Comparison of ENCODE assay signal across 15 mouse cellular contexts in the genomic region with DNA sequence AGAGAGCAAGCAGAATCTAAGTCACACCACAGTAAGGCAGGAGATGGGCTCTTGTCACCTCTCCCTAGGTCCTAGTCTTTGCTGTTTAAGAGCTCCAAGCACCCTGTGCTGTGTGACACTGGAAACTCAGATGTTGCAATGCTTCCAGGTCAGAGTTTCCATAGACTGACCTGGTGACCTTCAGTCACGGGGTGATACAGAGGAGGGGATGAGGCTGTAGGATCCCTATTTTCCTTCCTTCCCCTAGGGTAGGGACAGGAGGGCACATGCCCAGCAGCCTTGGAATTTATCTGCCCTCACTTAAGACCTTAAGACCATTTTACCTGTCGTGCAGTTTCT. TPM values are rescaled to one million over a fixed set of nuclear protein-coding genes. Genes with fewer than 3 reads are reported as not detected.
DNase-seq lines count a peak whose midpoint lies in the region; ATAC-seq and TF ChIP-seq lines count a peak whose summit lies in the region.
"Had no signal": no experiment of that assay in that cellular context is flagged by ENCODE, and none has a peak within 500 bp of the region (broad histone marks: within the 10 kb centered on the region; RNA-seq: fewer than 3 reads in every experiment).

No protein-coding gene starts in this region.

- 59% methylated on average over 2 of the region's 2 CpGs for WGBS in limb, embryonic 11.5 days

- TF ChIP-seq POLR2A in CH12.LX (IDR thresholded peaks at IDR 0.05; ENCODE audit: low read depth, low read length), result no peak

- no peak for ATAC-seq in limb, embryonic 11.5 days (ENCODE audit: insufficient number of reproducible peaks, low FRiP score, low TSS enrichment, low read depth)
- peak; percentile 13; the same call in 1 of the 2 replicates for ATAC-seq in megakaryocyte, adult 5-6 weeks (ENCODE audit: poor library complexity, severe bottlenecking)
- ATAC-seq: inflammation-experienced regulatory T-cells, adult 6 months had no signal

- in situ Hi-C loops in CH12.LX (cut with MboI; ENCODE audit: low pct_ligation_motif_present, low pct_unique_long_range_greater_than_20kb, low sequenced_read_pairs), result no loop called here

- no peak for DNase-seq in layer of hippocampus, adult 2 months (ENCODE audit: low spot score in 2 of 2)
- no peak for DNase-seq in layer of hippocampus, postnatal 36 days
- no peak for DNase-seq in CH12.LX (ENCODE audit: extremely low read depth)
- no peak for DNase-seq in limb, embryonic 11.5 days (ENCODE audit: low spot score)
- DNase-seq in urinary bladder, postnatal 14 days (ENCODE audit: low spot score), result no peak
- DNase-seq in frontal cortex, postnatal 25 days (ENCODE audit: low spot score in 2 of 2), result no peak
- DNase-seq: cerebellum, adult 11-12 months had no signal

- H3K27ac ChIP-seq in layer of hippocampus, adult 2 months, result peak overlapping the region; percentile 77; the same call in 1 of the 2 replicates
- no peak overlapping the region for H3K27ac ChIP-seq in CH12.LX (ENCODE audit: insufficient read depth, low read depth)
- H3K27ac ChIP-seq in limb, embryonic 11.5 days (replicated peaks; ENCODE audit: low read depth, low read length), result peak overlapping the region; percentile 38
- H3K27ac ChIP-seq: embryonic facial prominence, embryonic 15.5 days had no signal

- H3K4me2 ChIP-seq in CH12.LX (ENCODE audit: insufficient read depth, low read depth, poor library complexity, severe bottlenecking), result no peak overlapping the region
- no peak overlapping the region for H3K4me2 ChIP-seq in limb, embryonic 11.5 days (ENCODE audit: low read depth, severe bottlenecking)
- H3K4me2 ChIP-seq: embryonic facial prominence, embryonic 15.5 days; midbrain, embryonic 11.5 days had no signal

- no peaks in the 10 kb centered on the region for H3K27me3 ChIP-seq in CH12.LX (replicated peaks)
- H3K27me3 ChIP-seq in limb, embryonic 11.5 days (ENCODE audit: control insufficient read depth, insufficient read depth, low read length), result no peaks in the 10 kb centered on the region
- H3K27me3 ChIP-seq: embryonic facial prominence, embryonic 15.5 days had no signal

- no peaks in the 10 kb centered on the region for H3K9me3 ChIP-seq in CH12.LX (replicated peaks; ENCODE audit: low read length)
- no peaks in the 10 kb centered on the region for H3K9me3 ChIP-seq in limb, embryonic 11.5 days (ENCODE audit: control insufficient read depth, low read length)
- H3K9me3 ChIP-seq: embryonic facial prominence, embryonic 15.5 days had no signal

- H3K79me2 ChIP-seq in CH12.LX (replicated peaks; ENCODE audit: control insufficient read depth, extremely low read depth, insufficient read depth, poor library complexity, severe bottlenecking), result no peaks in the 10 kb centered on the region

- no peaks in the 10 kb centered on the region for H3K36me3 ChIP-seq in CH12.LX (replicated peaks in 1 of 2; ENCODE audit: control insufficient read depth in 1 of 2, insufficient read depth in 1 of 2, low read length in 1 of 2)
- no peaks in the 10 kb centered on the region for H3K36me3 ChIP-seq in limb, embryonic 11.5 days (ENCODE audit: control insufficient read depth, insufficient read depth, low read length)
- H3K36me3 ChIP-seq: embryonic facial prominence, embryonic 15.5 days had no signal

- TF ChIP-seq CTCF in layer of hippocampus, adult 2 months (conservative IDR thresholded peaks at IDR 0.05), result no peak
- no peak for TF ChIP-seq CTCF in CH12.LX (conservative IDR thresholded peaks at IDR 0.05 in 1 of 2, IDR thresholded peaks at IDR 0.05 in 1 of 2; ENCODE audit: low read depth in 2 of 2, low read length in 2 of 2)

- no peak for TF ChIP-seq RAD21 in CH12.LX (IDR thresholded peaks at IDR 0.05; ENCODE audit: low read depth, low read length)

- no peak overlapping the region for H3K9ac ChIP-seq in CH12.LX (ENCODE audit: insufficient read depth, low read depth)
- no peak overlapping the region for H3K9ac ChIP-seq in limb, embryonic 11.5 days (ENCODE audit: low read length)
- H3K9ac ChIP-seq: embryonic facial prominence, embryonic 15.5 days had no signal

- dilution Hi-C loops in CH12.LX (cut with MboI; ENCODE audit: extremely low pct_ligation_motif_present, extremely low pct_unique_long_range_greater_than_20kb, low sequenced_read_pairs), result no loop called here

- TF ChIP-seq EP300 in CH12.LX (IDR thresholded peaks at IDR 0.05; ENCODE audit: low read length), result peak; percentile 43

- H3K4me3 ChIP-seq in layer of hippocampus, adult 2 months, result no peak overlapping the region
- no peak overlapping the region for H3K4me3 ChIP-seq in CH12.LX (replicated peaks in 1 of 3; ENCODE audit: low read depth in 2 of 3, low read length in 2 of 3, poor library complexity in 1 of 3)
- no peak overlapping the region for H3K4me3 ChIP-seq in limb, embryonic 11.5 days (ENCODE audit: low read depth, low read length)
- H3K4me3 ChIP-seq: embryonic facial prominence, embryonic 15.5 days had no signal

- H3K4me1 ChIP-seq in CH12.LX (ENCODE audit: control insufficient read depth in 1 of 2, insufficient read depth in 2 of 2), result peaks cover 29 to 70% of the 10 kb centered on the region in 2 experiments
- peaks cover 22% of the 10 kb centered on the region for H3K4me1 ChIP-seq in limb, embryonic 11.5 days (ENCODE audit: control insufficient read depth, insufficient read depth, low read length)

TF ChIP-seq in CH12.LX, 34 proteins besides CTCF, POLR2A, EP300 and RAD21:
- TF ChIP-seq ETS1 (conservative IDR thresholded peaks at IDR 0.05; ENCODE audit: low read depth, low read length) (no peak), E2F4 (IDR thresholded peaks at IDR 0.05; ENCODE audit: insufficient replicate concordance, low read depth, low read length) (no peak), NRF1 (IDR thresholded peaks at IDR 0.05; ENCODE audit: low read depth, low read length) (no peak), SMC3 (IDR thresholded peaks at IDR 0.05; ENCODE audit: low read depth, low read length) (no peak), MAX (IDR thresholded peaks at IDR 0.05; ENCODE audit: low read length) (no peak), SIN3A (IDR thresholded peaks at IDR 0.05; ENCODE audit: low read length) (no peak), JUND (conservative IDR thresholded peaks at IDR 0.05; ENCODE audit: low read depth, low read length) (no peak), CHD2 (IDR thresholded peaks at IDR 0.05; ENCODE audit: low read length) (no peak), ZKSCAN1 (IDR thresholded peaks at IDR 0.05; ENCODE audit: borderline replicate concordance, low read depth, low read length) (no peak), MAZ (IDR thresholded peaks at IDR 0.05; ENCODE audit: low read depth, low read length) (no peak), MXI1 (IDR thresholded peaks at IDR 0.05; ENCODE audit: low read depth, low read length) (no peak), HCFC1 (IDR thresholded peaks at IDR 0.05; ENCODE audit: low read depth, low read length) (no peak), GABPA (IDR thresholded peaks at IDR 0.05; ENCODE audit: insufficient replicate concordance, low read depth, low read length) (no peak), IRF4 (IDR thresholded peaks at IDR 0.05; ENCODE audit: low read depth, low read length) (no peak), USF1 (IDR thresholded peaks at IDR 0.05; ENCODE audit: low read depth, low read length) (no peak), ZC3H11A (IDR thresholded peaks at IDR 0.05; ENCODE audit: low read depth, low read length) (no peak), MAFK (IDR thresholded peaks at IDR 0.05; ENCODE audit: insufficient replicate concordance, low read length) (no peak), PAX5 (IDR thresholded peaks at IDR 0.05; ENCODE audit: low read length) (no peak), POLR2AphosphoS2 (IDR thresholded peaks at IDR 0.05; ENCODE audit: low read depth, low read length) (no peak), ELF1 (IDR thresholded peaks at IDR 0.05; ENCODE audit: low read depth, low read length) (no peak)

RNA-seq across cellular contexts. Expression of gene Eps8l3, which starts 27.4 kb away (rescaled TPM):
- total RNA-seq in layer of hippocampus, adult 2 months (2021), result not detected
- not detected for total RNA-seq in layer of hippocampus, postnatal 36 days (2021)
- not detected in 2 replicates for total RNA-seq in CH12.LX (2012; rRNA removed)
- not detected in 2 replicates for total RNA-seq in CH12.LX (2014; rRNA removed)
- not detected in 2 replicates for polyA plus RNA-seq in CH12.LX (2012; ENCODE audit: insufficient read length, low read depth)
- polyA plus RNA-seq in limb, embryonic 11.5 days (2014; fragmentation: Nextera tagmentation; extraction: Ambion mirVana), result not detected in 2 replicates
- not detected in 2 replicates for total RNA-seq in megakaryocyte, adult 5-6 weeks (2015)
- total RNA-seq in megakaryocyte, adult 5-6 weeks (2017), result not detected in 2 replicates
- total RNA-seq: gastrocnemius, postnatal 4 days; left cerebral cortex, postnatal 14 days had no signal
- polyA plus RNA-seq: cortical plate, adult 2 months; embryonic facial prominence, embryonic 15.5 days; inflammation-experienced regulatory T-cells, adult 6 months; kidney, embryonic 16.5 days; midbrain, embryonic 11.5 days had no signal

RNA-seq across cellular contexts. Expression of gene Gstm5, which starts 46.0 kb away (rescaled TPM):
- total RNA-seq in layer of hippocampus, adult 2 months (2021), result 100 to 1,000 TPM; 282 to 304 TPM
- total RNA-seq in layer of hippocampus, postnatal 36 days (2021), result 100 to 1,000 TPM; 258 to 289 TPM
- 3.3 and 4.9 TPM in 2 replicates for total RNA-seq in CH12.LX (2012; rRNA removed)
- total RNA-seq in CH12.LX (2014; rRNA removed), result 2.2 and 4.2 TPM in 2 replicates
- 4.2 and 5.2 TPM in 2 replicates for polyA plus RNA-seq in CH12.LX (2012; ENCODE audit: insufficient read length, low read depth)
- 211 and 220 TPM in 2 replicates for polyA plus RNA-seq in limb, embryonic 11.5 days (2014; fragmentation: Nextera tagmentation; extraction: Ambion mirVana)
- 4.7 and 15.4 TPM in 2 replicates for total RNA-seq in megakaryocyte, adult 5-6 weeks (2015)
- 2.5 and 3.5 TPM in 2 replicates for total RNA-seq in megakaryocyte, adult 5-6 weeks (2017)

Comparison
In these comparisons a context has a peak if more than half of its experiments do, and no peak if none do; other contexts are left out.
1. RNA of gene Gstm5, which starts 46.0 kb away (total RNA-seq): 282 to 304 TPM in layer of hippocampus, adult 2 months and 258 to 289 TPM in layer of hippocampus, postnatal 36 days; 2.2 to 4.9 TPM in CH12.LX and 2.5 to 15.4 TPM in megakaryocyte, adult 5-6 weeks; every median in the first group is over 10 times any median in the second.